Mouse (Mus musculus) intestine, postnatal 0 days (tissue): ENCODE measurements at regions not wholly inside any gene's neighbourhood (a gene's known extent, or its start where the extent isn't known, plus 50 kb on each side); places are given as distances from the start of the nearest gene placed in this dataset.

Experiments
- ATAC-seq: fragments of 200-750 bp; cut with Nextera tagmentation; 2 replicates; pipeline ENCODE4 v1.8.0; 2017; ENCODE audit warnings: mild to moderate bottlenecking, moderate TSS enrichment, moderate library complexity
- H3K27ac ChIP-seq: fragments of 300-500 bp; sonication (generic); 2 replicates; pipeline ENCODE4 v1.5.1; 2014; ENCODE audit warnings: mild to moderate bottlenecking, low read depth, low read length, moderate library complexity
- H3K27me3 ChIP-seq: fragments of 300-500 bp; sonication (generic); replicated peaks from 2 replicates; pipeline ENCODE4 v1.6.1; 2014; ENCODE audit warnings: low read length, mixed read lengths; ENCODE audit not compliant: control insufficient read depth, insufficient read depth
- H3K36me3 ChIP-seq: fragments of 300-500 bp; sonication (generic); 2 replicates; pipeline ENCODE4 v1.6.1; 2014; ENCODE audit warnings: mild to moderate bottlenecking, moderate library complexity; ENCODE audit not compliant: control insufficient read depth, insufficient read depth
- H3K4me1 ChIP-seq: fragments of 300-500 bp; sonication (generic); replicated peaks from 2 replicates; pipeline ENCODE4 v1.6.1; 2014; ENCODE audit warnings: antibody characterized with exemption, low read length, mixed read lengths; ENCODE audit not compliant: control insufficient read depth, insufficient read depth
- H3K4me2 ChIP-seq: fragments of 300-500 bp; sonication (generic); replicated peaks from 2 replicates; pipeline ENCODE4 v1.6.1; 2014; ENCODE audit warnings: low read depth, mild to moderate bottlenecking, moderate library complexity
- H3K4me3 ChIP-seq: fragments of 300-500 bp; sonication (generic); 2 replicates; pipeline ENCODE4 v1.5.1; 2014; ENCODE audit warnings: low read depth, low read length
- H3K9ac ChIP-seq: fragments of 300-500 bp; sonication (generic); 2 replicates; pipeline ENCODE4 v1.6.1; 2014; ENCODE audit warnings: mild to moderate bottlenecking, low read depth, low read length
- H3K9me3 ChIP-seq: fragments of 300-500 bp; sonication (generic); 2 replicates; pipeline ENCODE4 v1.6.1; 2016; ENCODE audit warnings: mixed run types; ENCODE audit not compliant: control insufficient read depth
- CTCF ChIP-seq: sonication (generic); IDR thresholded peaks from 2 replicates; pipeline ENCODE4 v1.5.1; 2016; ENCODE audit warnings: low read depth, mild to moderate bottlenecking, control low read depth, antibody characterized with exemption, moderate library complexity
- WGBS: fragments of 180-500 bp; shearing (Covaris S2); extraction: QIAGEN DNeasy Blood & Tissue Kit; methylation state at CpG from one replicate; pipeline ENCODE4 v1.1.7; 2014; 5-methylcytosine and 5-hydroxymethylcytosine counted together

- Histone ChIP-seq H3K36me3 (no peaks in the 10 kb centered on the region), H3K27me3 (no peaks in the 10 kb centered on the region), H3K27ac (no peak overlapping the region), H3K9ac (no peak overlapping the region), H3K4me2 (no peak overlapping the region), H3K4me3 (no peak overlapping the region), H3K9me3 (no peaks in the 10 kb centered on the region), H3K4me1 (no peaks in the 10 kb centered on the region)
- ATAC-seq, result no peak
- no peak for TF ChIP-seq CTCF
- 62% methylated on average over 11 of the region's 11 CpGs for WGBS
Observed at GRCm38 (mm10) chrX:11840319-11841035, 319.7 kb downstream of the Bcor start.

GRCm38 (mm10) chrX:11845566-11845965 lies 314.6 kb downstream of the Bcor start:
- no peak overlapping the region for H3K27ac ChIP-seq
- no peaks in the 10 kb centered on the region for H3K9me3 ChIP-seq
- H3K4me2 ChIP-seq, result no peak overlapping the region
- H3K4me1 ChIP-seq, result no peaks in the 10 kb centered on the region
- no peak for TF ChIP-seq CTCF
- no peak for ATAC-seq
- 86% methylated on average over 2 of the region's 2 CpGs for WGBS
- no peaks in the 10 kb centered on the region for H3K36me3 ChIP-seq
- H3K4me3 ChIP-seq, result no peak overlapping the region
- no peak overlapping the region for H3K9ac ChIP-seq
- no peaks in the 10 kb centered on the region for H3K27me3 ChIP-seq

- Histone ChIP-seq H3K36me3 (no peaks in the 10 kb centered on the region), H3K27ac (no peak overlapping the region), H3K27me3 (no peaks in the 10 kb centered on the region), H3K4me3 (no peak overlapping the region), H3K4me1 (no peaks in the 10 kb centered on the region), H3K4me2 (no peak overlapping the region), H3K9me3 (no peaks in the 10 kb centered on the region), H3K9ac (no peak overlapping the region)
- no peak for TF ChIP-seq CTCF
- 52% methylated on average over 4 of the region's 4 CpGs for WGBS
- ATAC-seq, result no peak
Observed at GRCm38 (mm10) chrX:11855910-11856309, 304.2 kb downstream of the Bcor start.

- peak; percentile 47 for TF ChIP-seq CTCF
- no peaks in the 10 kb centered on the region for H3K4me1 ChIP-seq
- H3K9ac ChIP-seq, result no peak overlapping the region
- H3K4me3 ChIP-seq, result no peak overlapping the region
- H3K27ac ChIP-seq, result no peak overlapping the region
- WGBS, result 59% methylated on average over 9 of the region's 9 CpGs
- no peak overlapping the region for H3K4me2 ChIP-seq
- no peak for ATAC-seq
- no peaks in the 10 kb centered on the region for H3K36me3 ChIP-seq
- no peaks in the 10 kb centered on the region; the same call in 1 of the 2 replicates for H3K27me3 ChIP-seq
- no peaks in the 10 kb centered on the region for H3K9me3 ChIP-seq
Observed at GRCm38 (mm10) chrX:11859396-11859795, 300.8 kb downstream of the Bcor start.

GRCm38 (mm10) chrX:11861119-11861708 lies 298.9 kb downstream of the Bcor start:
- 63% methylated on average over 11 of the region's 11 CpGs for WGBS
- H3K4me2 ChIP-seq, result no peak overlapping the region
- no peak for TF ChIP-seq CTCF
- no peak for ATAC-seq
- no peaks in the 10 kb centered on the region for H3K4me1 ChIP-seq
- H3K4me3 ChIP-seq, result no peak overlapping the region
- H3K36me3 ChIP-seq, result no peaks in the 10 kb centered on the region
- no peak overlapping the region for H3K27ac ChIP-seq
- no peak overlapping the region for H3K9ac ChIP-seq
- H3K9me3 ChIP-seq, result no peaks in the 10 kb centered on the region
- H3K27me3 ChIP-seq, result no peaks in the 10 kb centered on the region; the same call in 1 of the 2 replicates

GRCm38 (mm10) chrX:11861892-11862291 lies 298.3 kb downstream of the Bcor start:
- WGBS, result 28% methylated on average over 8 of the region's 8 CpGs
- H3K4me2 ChIP-seq, result no peak overlapping the region
- no peaks in the 10 kb centered on the region for H3K4me1 ChIP-seq
- H3K27ac ChIP-seq, result no peak overlapping the region
- H3K36me3 ChIP-seq, result no peaks in the 10 kb centered on the region
- no peaks in the 10 kb centered on the region; the same call in 1 of the 2 replicates for H3K27me3 ChIP-seq
- TF ChIP-seq CTCF, result no peak
- no peak overlapping the region for H3K4me3 ChIP-seq
- H3K9me3 ChIP-seq, result no peaks in the 10 kb centered on the region
- H3K9ac ChIP-seq, result no peak overlapping the region
- ATAC-seq, result no peak
